21 mouse cellular contexts compared by ENCODE assay signal in genomic region chr12:30234940-30235339, GRCm38 (mm10).
DNase-seq lines count a peak whose midpoint lies in the region; ATAC-seq lines count a peak whose summit lies in the region.
"Had no signal": no experiment of that assay in that cellular context is flagged by ENCODE, and none has a peak within 500 bp of the region (broad histone marks: within the 10 kb centered on the region; RNA-seq: fewer than 3 reads in every experiment).

No protein-coding gene starts in this region.

- H3K4me2 ChIP-seq in forebrain, embryonic 14.5 days (ENCODE audit: low read length), result no peak overlapping the region
- H3K4me2 ChIP-seq in forebrain, embryonic 13.5 days, result no peak overlapping the region
- no peak overlapping the region for H3K4me2 ChIP-seq in midbrain, embryonic 13.5 days (replicated peaks)
- H3K4me2 ChIP-seq: embryonic facial prominence, embryonic 13.5 days; forebrain, embryonic 12.5 days; heart, embryonic 13.5 days; hindbrain, embryonic 15.5 days had no signal

- intact Hi-C loops in left cerebral cortex, postnatal 36 days (cut with DNase I), result no loop called here

- 0 out of 2 replicates have a peak, but pooled peaks cover 2% of the 10 kb centered on the region for H3K4me1 ChIP-seq in forebrain, embryonic 14.5 days (ENCODE audit: control insufficient read depth, insufficient read depth, low read length)
- H3K4me1 ChIP-seq in forebrain, embryonic 13.5 days, result peaks cover 4% of the 10 kb centered on the region; the same call in 1 of the 2 replicates
- peaks cover 11% of the 10 kb centered on the region for H3K4me1 ChIP-seq in midbrain, embryonic 13.5 days (replicated peaks)
- H3K4me1 ChIP-seq: embryonic facial prominence, embryonic 13.5 days; heart, embryonic 13.5 days; hindbrain, embryonic 15.5 days had no signal

- no peaks in the 10 kb centered on the region for H3K27me3 ChIP-seq in forebrain, embryonic 14.5 days (replicated peaks; ENCODE audit: control insufficient read depth, insufficient read depth, low read length)
- H3K27me3 ChIP-seq in forebrain, embryonic 13.5 days, result no peaks in the 10 kb centered on the region
- H3K27me3 ChIP-seq in midbrain, embryonic 13.5 days, result 0 out of 2 replicates have a peak, but pooled peaks cover 5% of the 10 kb centered on the region
- H3K27me3 ChIP-seq: embryonic facial prominence, embryonic 13.5 days; forebrain, embryonic 12.5 days; heart, embryonic 13.5 days; hindbrain, embryonic 15.5 days had no signal

- no peak for ATAC-seq in forebrain, embryonic 14.5 days
- no peak for ATAC-seq in forebrain, embryonic 13.5 days
- peak; percentile 62 for ATAC-seq in midbrain, embryonic 13.5 days
- ATAC-seq: CD4-positive, CD25-positive, alpha-beta regulatory T cell, adult 4 months had no signal

- H3K9ac ChIP-seq in forebrain, embryonic 14.5 days (ENCODE audit: low read length), result no peak overlapping the region
- no peak overlapping the region for H3K9ac ChIP-seq in forebrain, embryonic 13.5 days
- no peak overlapping the region for H3K9ac ChIP-seq in midbrain, embryonic 13.5 days (replicated peaks)
- H3K9ac ChIP-seq: embryonic facial prominence, embryonic 13.5 days; forebrain, embryonic 12.5 days; heart, embryonic 13.5 days; hindbrain, embryonic 15.5 days had no signal

- no peaks in the 10 kb centered on the region for H3K9me3 ChIP-seq in forebrain, embryonic 14.5 days (replicated peaks; ENCODE audit: control insufficient read depth, low read length)
- H3K9me3 ChIP-seq in forebrain, embryonic 13.5 days (replicated peaks), result no peaks in the 10 kb centered on the region
- H3K9me3 ChIP-seq in midbrain, embryonic 13.5 days, result no peaks in the 10 kb centered on the region
- H3K9me3 ChIP-seq: embryonic facial prominence, embryonic 13.5 days; forebrain, embryonic 12.5 days; heart, embryonic 13.5 days; hindbrain, embryonic 15.5 days had no signal

- no peaks in the 10 kb centered on the region for H3K36me3 ChIP-seq in forebrain, embryonic 14.5 days (ENCODE audit: control insufficient read depth, insufficient read depth, low read length)
- no peaks in the 10 kb centered on the region for H3K36me3 ChIP-seq in forebrain, embryonic 13.5 days (ENCODE audit: poor library complexity, severe bottlenecking)
- H3K36me3 ChIP-seq in midbrain, embryonic 13.5 days, result no peaks in the 10 kb centered on the region
- H3K36me3 ChIP-seq: embryonic facial prominence, embryonic 13.5 days; forebrain, embryonic 12.5 days; G1E; heart, embryonic 13.5 days; hindbrain, embryonic 15.5 days had no signal

- peak; percentile 14 for DNase-seq in forebrain, embryonic 14.5 days (ENCODE audit: low spot score)
- DNase-seq in Muller cell, postnatal 12 days (ENCODE audit: inconsistent ontology term), result peak; percentile 3
- peak; percentile 13 for DNase-seq in retina, embryonic 14.5 days (ENCODE audit: low spot score)
- no peak for DNase-seq in left cerebral cortex, postnatal 36 days (ENCODE audit: low spot score in 2 of 2)
- no peak for DNase-seq in adrenal gland, adult 2 months
- DNase-seq: adrenal gland, postnatal 14 days; B cell, adult 2 months; cerebellum, adult 18-20 months; cerebellum, adult 9-11 months; cerebellum, postnatal 36 days; gastrocnemius, adult 2 months; gastrocnemius, postnatal 25 days; heart, postnatal 36 days had no signal

- WGBS in forebrain, embryonic 14.5 days, result 7% methylated on average over 2 of the region's 2 CpGs
- 10% methylated on average over 2 of the region's 2 CpGs for WGBS in forebrain, embryonic 13.5 days
- WGBS in midbrain, embryonic 13.5 days, result 6% methylated on average over 2 of the region's 2 CpGs

- H3K27ac ChIP-seq in forebrain, embryonic 14.5 days (ENCODE audit: low read depth, low read length), result no peak overlapping the region
- no peak overlapping the region for H3K27ac ChIP-seq in forebrain, embryonic 13.5 days
- no peak overlapping the region for H3K27ac ChIP-seq in midbrain, embryonic 13.5 days
- H3K27ac ChIP-seq: embryonic facial prominence, embryonic 13.5 days; forebrain, embryonic 12.5 days; gastrocnemius, adult 2 months; heart, embryonic 13.5 days; hindbrain, embryonic 15.5 days had no signal

- H3K4me3 ChIP-seq in forebrain, embryonic 14.5 days (ENCODE audit: low read depth, low read length), result no peak overlapping the region
- no peak overlapping the region for H3K4me3 ChIP-seq in forebrain, embryonic 13.5 days
- no peak overlapping the region for H3K4me3 ChIP-seq in midbrain, embryonic 13.5 days (replicated peaks)
- H3K4me3 ChIP-seq: embryonic facial prominence, embryonic 13.5 days; forebrain, embryonic 12.5 days; gastrocnemius, adult 2 months; heart, embryonic 13.5 days; hindbrain, embryonic 15.5 days had no signal

Comparison
In these comparisons a context has a peak if more than half of its experiments do, and no peak if none do; other contexts are left out.
1. DNase-seq: peak in forebrain, embryonic 14.5 days (single experiment), Muller cell, postnatal 12 days (single experiment) and retina, embryonic 14.5 days (single experiment); none in left cerebral cortex, postnatal 36 days (0 of 2) and adrenal gland, adult 2 months (single experiment).